Mouse (Mus musculus): ENCODE results near the gene Hap1.
"Not testable (repeated sequence)": the region's sequence is repeated elsewhere in the genome, so short reads cannot be mapped to it uniquely, and the experiment has no call there.

Hap1 gene

DNA sequence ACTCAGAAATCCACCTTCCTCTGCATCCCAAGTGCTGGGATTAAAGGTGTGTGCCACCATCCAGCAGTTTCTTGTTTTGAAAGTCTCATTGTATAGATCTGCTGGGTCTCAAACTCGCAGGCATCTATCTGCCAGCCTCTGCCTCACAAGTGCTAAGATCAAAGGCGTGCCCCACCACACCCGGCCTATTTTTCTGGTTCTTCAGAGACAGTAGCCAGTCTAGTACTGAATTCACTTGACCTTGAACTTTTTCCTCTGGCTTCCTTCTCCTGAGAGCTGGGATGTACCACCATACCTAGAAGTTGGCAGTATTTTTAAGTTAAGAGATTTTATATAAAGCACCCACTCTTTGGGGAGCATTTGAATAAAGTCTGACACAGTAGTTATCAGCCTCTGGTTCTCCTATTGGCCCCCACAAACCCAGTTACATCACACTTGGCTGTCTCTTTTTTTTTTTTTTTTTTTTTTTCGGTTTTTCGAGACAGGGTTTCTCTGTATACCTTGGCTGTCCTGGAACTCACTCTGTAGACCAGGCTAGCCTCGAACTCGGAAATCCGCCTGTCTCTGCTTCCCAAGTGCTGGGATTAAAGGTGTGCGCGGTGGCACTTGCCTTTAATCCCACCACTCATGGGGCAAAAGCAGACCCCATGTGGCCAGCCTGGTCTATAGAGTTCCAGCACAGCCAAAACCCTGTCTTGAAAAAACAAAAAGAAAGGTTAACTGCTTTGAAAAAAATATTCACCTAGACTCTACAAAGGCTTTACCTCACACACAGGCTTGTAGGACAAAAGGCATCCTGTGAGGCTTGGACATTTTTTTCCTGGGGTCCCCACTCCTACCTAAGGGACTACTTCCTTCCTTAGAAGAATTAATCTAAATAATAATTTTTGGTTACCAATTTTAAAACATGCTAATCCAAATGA, 37.1 kb downstream of the Hap1 start:
- no peak for DNase-seq (ENCODE audit: low read depth, low spot score)

DNA sequence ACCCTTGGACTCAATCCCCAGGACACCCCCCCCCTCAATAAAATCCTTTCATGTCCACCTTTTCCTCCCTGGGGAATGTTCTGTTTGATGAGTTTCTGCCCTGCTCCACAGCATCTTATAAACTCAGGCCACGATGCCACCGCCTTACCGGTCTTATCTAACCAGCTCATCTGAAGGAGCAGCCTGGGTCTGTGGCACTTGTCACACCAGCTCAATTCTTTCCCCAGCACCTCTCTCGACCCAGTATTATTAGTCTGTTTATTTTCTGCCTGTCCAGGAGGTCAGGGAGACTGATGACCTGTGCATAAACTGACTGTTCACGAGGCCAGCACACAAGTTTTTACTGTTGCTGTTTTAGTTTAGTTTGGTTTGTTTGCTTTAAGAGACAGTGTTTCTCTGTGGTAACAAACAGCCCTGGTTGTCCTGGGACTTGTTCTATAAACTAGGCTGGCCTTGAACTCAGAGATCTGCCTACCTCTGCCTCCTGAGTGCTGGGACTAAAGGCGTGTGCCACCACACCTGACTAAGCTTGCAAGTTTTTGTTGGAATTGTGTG, 38.0 kb downstream of the Hap1 start:
- DNase-seq (ENCODE audit: low read depth, low spot score): no peak

DNA sequence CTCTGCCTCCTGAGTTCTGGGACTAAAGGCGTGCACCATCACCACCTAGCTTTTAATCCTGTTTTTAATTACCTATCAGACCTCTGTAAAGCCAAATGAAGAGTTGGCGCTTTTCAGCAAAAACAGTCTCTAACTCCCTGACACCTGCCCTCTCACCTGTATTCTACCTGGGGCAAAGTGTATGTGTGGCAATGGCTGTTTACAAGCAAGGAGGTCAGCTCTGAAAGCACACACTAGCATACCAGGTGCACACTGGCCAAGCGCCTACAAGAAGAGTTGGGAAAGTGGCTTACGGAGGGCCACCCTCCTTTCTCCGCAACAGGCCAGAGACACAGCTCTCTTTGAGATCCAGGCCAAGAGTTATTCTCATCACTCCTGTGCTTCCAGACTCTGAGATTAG, 40.5 kb downstream of the Hap1 start:
- no peak for DNase-seq (ENCODE audit: low read depth, low spot score)

DNA sequence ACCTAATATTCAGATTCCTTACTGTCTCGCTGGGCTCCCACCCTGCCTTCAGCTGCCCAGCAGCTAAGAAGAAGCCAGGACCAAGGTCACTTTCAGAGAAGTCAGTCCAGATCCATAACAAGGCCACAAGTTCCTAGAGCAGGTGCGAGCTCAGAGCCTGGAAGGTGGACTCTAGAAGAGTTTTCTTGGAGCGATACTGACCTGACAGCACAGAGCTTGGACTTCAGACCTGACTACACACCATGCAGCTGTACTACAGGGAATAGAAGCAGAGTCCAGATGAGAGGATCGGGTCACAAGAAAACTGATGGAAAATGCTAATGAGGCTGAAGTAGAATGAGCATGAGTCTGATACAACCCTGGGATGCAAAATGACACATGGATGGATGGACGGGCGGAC, 42.5 kb downstream of the Hap1 start:
- no peak for DNase-seq (ENCODE audit: low read depth, low spot score)

DNA sequence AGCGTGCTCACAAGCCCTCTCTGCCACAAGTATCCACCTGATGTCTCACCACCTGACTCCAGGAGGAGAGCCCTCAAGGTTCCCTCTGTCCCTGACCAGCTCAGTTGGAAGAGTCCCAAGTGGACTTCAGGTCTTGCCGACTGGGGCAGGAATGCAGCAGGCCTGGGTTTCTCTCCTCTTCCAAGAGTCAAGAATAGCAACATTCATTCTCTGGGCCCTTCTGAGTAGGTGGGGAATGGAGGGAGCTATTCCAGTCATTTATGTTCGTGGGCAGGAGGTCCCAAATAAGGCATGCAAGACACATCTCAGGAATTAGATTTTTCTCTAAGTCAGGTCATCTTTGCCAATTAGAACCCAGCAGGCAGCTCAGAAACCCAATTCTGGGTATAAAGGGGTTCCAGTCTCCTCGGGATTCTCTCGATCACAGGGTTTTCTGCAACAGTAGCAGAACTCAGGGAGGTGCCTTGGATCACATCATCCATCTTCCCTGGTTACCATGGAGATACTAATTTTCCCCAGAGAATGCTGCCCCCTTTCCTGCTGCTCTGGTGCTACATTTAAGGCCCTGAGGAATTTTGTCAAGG, 43.7 kb downstream of the Hap1 start:
- DNase-seq (ENCODE audit: low read depth, low spot score): peak; percentile 87

DNA sequence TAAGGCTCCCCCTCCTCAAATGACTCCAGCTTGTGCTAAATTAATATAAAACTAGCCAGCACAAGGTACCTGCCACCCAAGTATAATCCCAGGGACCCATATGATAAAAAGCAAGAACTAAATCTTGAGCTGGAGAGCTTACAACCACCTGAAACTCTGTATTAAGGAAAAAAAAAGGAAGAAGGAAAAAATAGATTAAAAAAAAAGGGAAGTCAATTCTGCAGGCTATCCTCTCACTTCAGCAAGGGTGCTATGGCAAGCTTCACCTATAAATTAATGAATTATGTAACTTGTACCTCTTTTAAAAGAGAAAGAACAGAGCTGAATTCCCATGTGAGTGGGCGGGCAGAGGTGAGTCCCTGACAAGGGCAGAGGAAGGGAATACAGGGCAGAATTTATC, 44.3 kb downstream of the Hap1 start:
- DNase-seq (ENCODE audit: low read depth, low spot score): no peak

DNA sequence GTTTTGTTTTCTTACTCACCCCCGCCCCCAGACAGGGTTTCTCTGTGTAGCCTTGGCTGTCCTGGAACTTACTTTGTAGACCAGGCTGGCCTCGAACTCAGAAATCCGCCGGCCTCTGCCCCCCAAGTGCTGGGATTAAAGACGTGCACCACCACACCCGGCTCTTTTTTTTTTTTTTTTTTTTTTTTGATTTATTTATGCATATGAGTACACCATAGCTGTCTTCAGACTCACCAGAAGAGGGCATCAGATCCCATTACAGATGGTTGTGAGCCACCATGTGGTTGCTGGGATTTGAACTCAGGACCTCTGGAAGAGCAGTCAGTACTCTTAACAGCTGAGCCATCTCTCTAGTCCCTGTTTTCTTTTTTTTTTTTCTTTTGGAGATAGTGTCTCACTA, 47.3 kb downstream of the Hap1 start:
- not testable (repeated sequence) for DNase-seq (ENCODE audit: low read depth, low spot score)

DNA sequence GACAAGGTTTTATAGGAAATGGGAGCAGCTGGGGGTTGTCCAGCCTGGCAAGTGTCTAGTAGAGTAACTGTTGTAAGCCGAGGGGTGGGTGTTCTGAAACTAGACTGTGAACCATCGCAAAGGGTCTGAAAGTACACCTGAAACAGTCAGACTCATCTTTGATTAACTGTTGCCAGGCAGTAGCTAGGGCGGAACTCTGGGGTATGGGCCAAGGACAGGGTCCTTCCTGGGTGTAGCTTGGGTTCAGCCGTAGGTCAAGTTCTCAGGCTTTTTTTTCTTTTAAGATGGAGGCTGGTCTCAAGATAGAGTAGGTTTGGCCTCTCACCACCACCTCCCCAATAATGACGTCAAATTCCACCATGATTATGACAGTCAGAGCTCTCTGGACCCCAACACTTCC, 48.0 kb downstream of the Hap1 start:
- no peak for DNase-seq (ENCODE audit: low read depth, low spot score)

DNA sequence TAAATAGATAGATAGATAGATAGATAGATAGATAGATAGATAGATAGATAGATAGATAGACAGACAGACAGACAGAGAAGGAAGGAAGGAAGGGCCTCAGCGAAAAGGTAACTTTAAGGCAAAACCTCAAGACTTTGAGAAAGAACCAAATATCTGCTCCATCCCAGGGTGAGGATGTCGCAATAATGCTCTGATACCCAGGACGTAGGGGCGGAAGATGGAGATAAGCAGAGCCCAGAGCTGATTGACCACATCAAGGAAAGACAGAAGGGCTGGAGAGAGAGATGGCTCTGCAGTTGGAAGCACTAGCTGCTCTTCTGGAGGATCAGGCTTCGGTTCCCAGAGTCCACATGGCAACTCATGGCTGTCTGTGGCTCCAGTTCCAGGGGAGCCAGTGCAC, 54.6 kb downstream of the Hap1 start:
- no peak for DNase-seq (ENCODE audit: low read depth, low spot score)

DNA sequence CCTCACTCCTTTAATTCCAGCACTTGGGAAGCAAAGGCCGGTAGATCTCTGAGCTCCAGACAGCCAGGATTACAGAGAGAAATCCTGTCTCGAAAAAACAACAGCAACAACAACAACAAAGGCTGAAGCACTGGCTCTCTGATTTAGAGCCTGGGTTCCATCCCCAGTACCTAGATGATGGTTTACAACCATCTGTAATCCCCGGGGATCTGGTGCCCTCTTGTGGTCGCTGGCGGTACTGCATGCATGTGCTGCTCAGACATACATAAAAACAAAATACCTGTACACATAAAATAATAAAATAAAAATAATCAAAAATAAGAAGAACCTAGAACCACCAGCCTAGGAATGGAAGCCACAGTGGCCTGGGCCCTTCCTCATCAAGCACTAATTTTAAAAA, 55.6 kb downstream of the Hap1 start:
- DNase-seq (ENCODE audit: low read depth, low spot score): no peak

DNA sequence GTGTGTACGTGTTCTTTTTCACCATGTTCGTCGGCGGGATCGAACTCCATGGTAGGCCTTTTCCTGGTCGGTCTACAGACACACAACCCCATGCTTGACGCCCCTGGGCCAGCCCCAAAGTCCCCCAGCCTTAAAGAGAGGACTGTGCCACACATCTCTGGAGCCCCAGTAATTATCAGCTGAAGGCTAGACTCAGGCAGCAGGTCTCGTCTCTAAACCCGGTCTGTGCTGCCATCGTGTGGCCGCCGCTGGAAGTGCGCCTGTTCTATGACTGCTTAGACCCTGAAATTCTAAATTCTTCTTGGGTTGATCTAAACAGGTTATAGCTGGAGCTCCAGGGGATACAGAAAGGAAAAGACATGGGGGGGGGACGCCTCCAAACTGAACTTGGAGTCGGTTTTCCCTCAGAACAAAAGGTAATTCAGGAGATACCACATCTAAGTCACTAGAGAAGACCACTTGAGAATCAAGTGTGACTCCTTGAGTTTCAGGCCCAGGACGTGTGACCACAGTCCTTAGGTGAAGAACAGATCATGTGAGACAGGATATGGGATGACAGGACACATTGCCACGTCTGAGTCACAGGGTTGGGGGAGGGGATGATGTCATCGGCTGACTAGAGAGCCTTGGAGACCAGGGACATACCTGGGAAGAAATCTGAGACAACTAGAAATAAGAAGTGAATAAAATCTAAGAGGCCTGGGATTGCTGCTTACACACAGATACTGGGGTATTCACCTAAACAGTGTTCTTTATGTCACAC, 57.5 kb downstream of the Hap1 start:
- no peak for DNase-seq (ENCODE audit: low read depth, low spot score)

DNA sequence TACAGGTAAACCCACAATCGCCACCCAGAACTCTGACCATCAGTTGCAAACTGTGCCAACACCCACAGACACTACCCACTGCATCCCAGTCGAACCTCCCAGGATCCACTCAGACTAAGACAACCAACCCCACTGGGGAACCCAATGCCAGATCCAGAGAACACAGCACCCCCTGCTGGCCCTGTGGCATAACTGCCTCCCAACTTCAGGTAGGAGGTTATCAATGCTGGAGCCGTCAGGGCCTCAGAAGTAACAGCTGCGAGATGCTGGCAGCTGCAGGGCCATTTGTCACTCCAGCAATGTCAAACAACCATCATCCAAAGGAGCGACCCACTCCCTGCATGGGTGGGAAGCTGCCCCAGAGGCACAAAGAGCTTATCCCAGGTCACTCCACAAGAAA, 58.1 kb downstream of the Hap1 start:
- no peak for DNase-seq (ENCODE audit: low read depth, low spot score)

Data from telencephalon, adult 2 months (tissue).